Mouse (Mus musculus) adrenal gland, adult 18-20 months (tissue): ENCODE measurements at regions not wholly inside any gene's neighbourhood (a gene's known extent, or its start where the extent isn't known, plus 50 kb on each side); places are given as distances from the start of the nearest gene placed in this dataset.

Experiments
- DNase-seq, 2 experiments: peaks; one replicate each; pipeline ENCODE4 v3.0.0; 2021 to 2022; ENCODE audit warnings: low spot score in 2 of 2

DNA sequence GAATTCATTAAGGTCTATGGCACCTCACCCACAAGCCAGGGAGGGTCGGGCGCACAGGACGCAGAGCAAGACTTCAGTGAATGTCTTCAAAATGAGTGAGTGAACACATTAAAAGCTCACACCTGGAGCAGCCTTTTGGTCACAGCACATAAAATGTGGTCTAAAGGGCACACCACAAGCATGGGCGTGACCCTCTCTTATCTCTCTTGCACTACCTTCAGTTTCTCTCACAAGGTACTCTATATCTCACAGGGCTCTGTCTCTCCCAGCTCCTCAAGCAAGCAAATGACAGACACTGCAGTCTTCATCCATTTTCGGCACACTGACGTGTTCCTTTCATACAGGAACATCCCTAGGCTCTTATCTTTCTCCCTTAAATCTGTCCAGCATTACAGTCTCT lies 444.0 kb downstream of the Slc16a7 start:
- DNase-seq: no peak

GRCm38 (mm10) chr10:124942214-124942613 lies 447.1 kb downstream of the Slc16a7 start:
- peak; percentile 3 to 20 for DNase-seq

DNA sequence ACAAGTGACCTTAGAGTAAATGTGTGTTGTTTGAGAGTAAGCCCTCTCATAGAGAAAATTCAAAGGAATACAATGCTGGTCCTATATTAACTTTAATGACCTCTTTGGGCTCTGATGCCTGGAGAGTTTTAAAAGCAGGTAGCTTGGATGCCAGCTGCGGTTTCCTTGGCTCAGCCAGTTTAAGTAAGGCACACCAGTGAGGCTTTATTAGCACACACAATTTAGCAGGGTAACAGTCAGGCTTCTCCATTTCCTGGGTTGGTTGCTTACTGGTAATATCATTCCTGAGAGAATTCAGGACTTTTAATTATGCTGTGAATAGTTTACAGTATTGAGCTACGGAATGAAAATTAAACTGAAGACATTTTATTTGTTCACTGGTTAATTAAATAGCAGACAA lies 462.0 kb downstream of the Slc16a7 start:
- DNase-seq: no peak

DNA sequence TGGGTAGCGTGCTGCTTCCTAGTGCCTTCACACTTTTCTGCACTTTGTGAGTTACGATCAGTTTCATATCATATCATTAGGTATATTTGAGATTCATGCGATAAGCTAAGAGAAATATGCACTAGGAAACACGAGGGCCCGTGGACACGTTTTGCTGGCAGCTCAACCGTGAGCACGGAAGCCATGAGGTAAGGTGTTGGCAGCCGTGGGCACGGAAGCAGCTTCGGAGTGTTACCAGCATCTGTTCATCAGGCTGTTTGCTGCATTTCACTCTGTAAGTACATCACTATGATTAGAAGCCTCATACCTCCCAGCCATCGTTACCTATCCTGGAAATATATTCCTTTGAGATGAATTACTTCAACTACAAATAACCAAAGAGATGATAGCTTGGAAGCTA lies 489.2 kb downstream of the Slc16a7 start:
- no peak for DNase-seq

DNA sequence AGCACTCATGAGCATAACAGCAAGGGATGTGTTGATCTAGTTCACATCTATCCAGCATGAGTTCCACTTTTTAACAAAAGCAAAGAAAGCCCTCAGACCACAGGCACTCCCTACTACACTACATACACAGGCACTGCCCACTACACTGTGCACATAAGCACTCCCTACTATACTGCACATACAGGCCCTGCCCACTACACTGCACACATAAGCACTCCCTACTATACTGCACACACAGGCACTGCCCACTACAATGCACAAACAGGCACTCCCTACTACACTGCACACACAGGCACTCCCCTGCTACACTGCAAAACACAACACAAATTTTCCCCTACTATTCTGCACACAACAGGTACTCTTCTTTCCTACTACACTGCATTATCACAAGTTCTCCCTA lies 510.7 kb downstream of the Slc16a7 start:
- no peak for DNase-seq

DNA sequence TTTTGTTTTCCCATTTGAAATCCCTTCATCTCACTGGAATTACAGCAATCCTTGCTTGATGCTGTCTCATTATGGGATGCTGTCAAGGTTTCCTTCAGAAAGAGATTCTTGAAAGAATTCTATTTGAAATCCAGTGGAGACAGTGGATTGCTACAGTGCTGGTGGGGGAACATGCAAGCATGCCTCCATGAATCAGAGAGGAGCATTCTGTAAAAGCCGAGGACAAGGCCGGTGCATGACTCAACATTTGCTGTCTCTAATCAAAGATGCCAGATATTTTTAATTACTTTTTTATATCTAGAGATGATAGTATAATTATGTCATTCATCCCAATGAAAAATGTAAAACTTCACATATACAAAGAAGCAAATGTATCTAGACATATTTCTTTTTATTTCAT lies 511.6 kb downstream of the Slc16a7 start:
- peak in 1 of 2 experiments; percentile 13 for DNase-seq

GRCm38 (mm10) chr10:124872211-124872610 lies 517.1 kb downstream of the Slc16a7 start:
- no peak for DNase-seq

GRCm38 (mm10) chr10:124842546-124843113 lies 546.6 kb downstream of the Slc16a7 start:
- DNase-seq: no peak

- DNase-seq: no peak
These were observed 555.3 kb downstream of the Slc16a7 start for GRCm38 (mm10) chr10:124833930-124834329.

DNA sequence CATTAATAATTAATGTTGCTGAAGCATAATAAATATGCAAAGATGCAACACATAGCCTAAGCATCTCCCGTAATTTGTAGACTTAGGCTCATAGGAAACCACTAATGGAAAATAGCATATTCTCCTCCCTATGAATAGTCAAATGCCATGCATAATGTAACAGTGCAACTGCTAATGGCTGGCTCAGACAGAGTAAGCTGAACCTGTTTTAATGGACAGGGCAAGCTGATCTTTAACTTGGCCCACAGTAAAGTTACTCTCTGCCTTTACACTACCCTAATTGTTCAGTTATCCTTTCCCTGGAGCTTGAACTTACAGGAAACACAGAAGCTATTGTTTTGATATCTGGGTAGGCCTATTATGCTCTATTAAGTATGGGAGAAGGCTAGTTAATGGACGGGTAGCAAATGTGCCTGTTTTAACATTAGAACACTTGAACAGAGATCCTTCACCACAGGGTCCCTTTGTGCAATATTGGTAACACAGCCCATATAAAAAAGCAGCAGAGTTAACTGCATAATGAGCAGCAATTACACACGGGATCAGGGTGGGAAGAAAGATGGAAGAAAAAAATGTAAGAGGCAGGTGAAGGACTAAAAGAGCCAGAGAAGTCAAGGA lies 585.2 kb downstream of the Slc16a7 start:
- DNase-seq: no peak
